Mouse (Mus musculus): Measurements from ENCODE around the gene Abca7. TPM values are rescaled to one million over a fixed set of nuclear protein-coding genes. Genes with fewer than 3 reads are reported as not detected.

Gene Abca7
- polyA plus RNA-seq, 1 experiment from 2014 or later, result 1.3 TPM

GRCm38 (mm10) chr10:80023758-80024157 lies 27.5 kb downstream of the Abca7 start:
- ATAC-seq (ENCODE audit: insufficient number of reproducible peaks, low FRiP score, low TSS enrichment, low read depth), result no peak
- 89% methylated on average over 5 of the region's 5 CpGs for WGBS

GRCm38 (mm10) chr10:80024229-80025043 lies 28.1 kb downstream of the Abca7 start:
- DNase-seq (ENCODE audit: low spot score), result no peak
- no peak for ATAC-seq (ENCODE audit: insufficient number of reproducible peaks, low FRiP score, low TSS enrichment, low read depth)
- Histone ChIP-seq H3K4me3 (ENCODE audit: low read depth, low read length) (no peak overlapping the region), H3K4me2 (ENCODE audit: low read depth, severe bottlenecking) (no peak overlapping the region), H3K36me3 (ENCODE audit: control insufficient read depth, insufficient read depth, low read length) (peaks cover 8% of the 10 kb centered on the region; the same call in 1 of the 2 replicates), H3K27me3 (ENCODE audit: control insufficient read depth, insufficient read depth, low read length) (no peaks in the 10 kb centered on the region), H3K27ac (replicated peaks; ENCODE audit: low read depth, low read length) (no peak overlapping the region), H3K9me3 (ENCODE audit: control insufficient read depth, low read length) (no peaks in the 10 kb centered on the region), H3K4me1 (ENCODE audit: control insufficient read depth, insufficient read depth, low read length) (peaks cover 4% of the 10 kb centered on the region), H3K9ac (ENCODE audit: low read length) (no peak overlapping the region)
- 80% methylated on average over 15 of the region's 15 CpGs for WGBS

More at GRCm38 (mm10) chr10:80023758-80024157, 27.5 kb downstream of the Abca7 start:
- no peaks in the 10 kb centered on the region for H3K9me3 ChIP-seq (ENCODE audit: control insufficient read depth, low read length)
- H3K36me3 ChIP-seq (ENCODE audit: control insufficient read depth, insufficient read depth, low read length), result peaks cover 7% of the 10 kb centered on the region; the same call in 1 of the 2 replicates
- no peaks in the 10 kb centered on the region for H3K27me3 ChIP-seq (ENCODE audit: control insufficient read depth, insufficient read depth, low read length)
- no peak overlapping the region for H3K4me2 ChIP-seq (ENCODE audit: low read depth, severe bottlenecking)
- H3K4me3 ChIP-seq (ENCODE audit: low read depth, low read length), result no peak overlapping the region
- no peak overlapping the region for H3K27ac ChIP-seq (replicated peaks; ENCODE audit: low read depth, low read length)
- H3K4me1 ChIP-seq (ENCODE audit: control insufficient read depth, insufficient read depth, low read length), result peaks cover 10% of the 10 kb centered on the region
- DNase-seq (ENCODE audit: low spot score), result no peak
- H3K9ac ChIP-seq (ENCODE audit: low read length), result no peak overlapping the region

GRCm38 (mm10) chr10:80025044-80025347 lies 28.7 kb downstream of the Abca7 start:
- WGBS, result 57% methylated on average over 4 of the region's 4 CpGs
- DNase-seq (ENCODE audit: low spot score) (no peak), ATAC-seq (ENCODE audit: insufficient number of reproducible peaks, low FRiP score, low TSS enrichment, low read depth) (no peak)
- H3K4me3 ChIP-seq (ENCODE audit: low read depth, low read length), result no peak overlapping the region
- no peak overlapping the region for H3K4me2 ChIP-seq (ENCODE audit: low read depth, severe bottlenecking)
- H3K27ac ChIP-seq (replicated peaks; ENCODE audit: low read depth, low read length), result no peak overlapping the region
- no peak overlapping the region for H3K9ac ChIP-seq (ENCODE audit: low read length)
- no peaks in the 10 kb centered on the region for H3K9me3 ChIP-seq (ENCODE audit: control insufficient read depth, low read length)
- H3K36me3 ChIP-seq (ENCODE audit: control insufficient read depth, insufficient read depth, low read length), result peaks cover 8% of the 10 kb centered on the region; the same call in 1 of the 2 replicates
- H3K27me3 ChIP-seq (ENCODE audit: control insufficient read depth, insufficient read depth, low read length), result no peaks in the 10 kb centered on the region
- H3K4me1 ChIP-seq (ENCODE audit: control insufficient read depth, insufficient read depth, low read length), result no peaks in the 10 kb centered on the region

GRCm38 (mm10) chr10:80025463-80025862 lies 29.2 kb downstream of the Abca7 start:
- no peaks in the 10 kb centered on the region for H3K4me1 ChIP-seq (ENCODE audit: control insufficient read depth, insufficient read depth, low read length)
- ATAC-seq (ENCODE audit: insufficient number of reproducible peaks, low FRiP score, low TSS enrichment, low read depth) (no peak), DNase-seq (ENCODE audit: low spot score) (no peak)
- H3K9me3 ChIP-seq (ENCODE audit: control insufficient read depth, low read length), result no peaks in the 10 kb centered on the region
- H3K27ac ChIP-seq (replicated peaks; ENCODE audit: low read depth, low read length), result no peak overlapping the region
- H3K4me3 ChIP-seq (ENCODE audit: low read depth, low read length), result no peak overlapping the region
- WGBS, result 79% methylated on average over 10 of the region's 10 CpGs
- no peak overlapping the region for H3K9ac ChIP-seq (ENCODE audit: low read length)
- no peaks in the 10 kb centered on the region for H3K27me3 ChIP-seq (ENCODE audit: control insufficient read depth, insufficient read depth, low read length)
- peaks cover 8% of the 10 kb centered on the region; the same call in 1 of the 2 replicates for H3K36me3 ChIP-seq (ENCODE audit: control insufficient read depth, insufficient read depth, low read length)
- no peak overlapping the region for H3K4me2 ChIP-seq (ENCODE audit: low read depth, severe bottlenecking)

- no peak for DNase-seq (ENCODE audit: low spot score)
- Histone ChIP-seq H3K27ac (replicated peaks; ENCODE audit: low read depth, low read length) (no peak overlapping the region), H3K4me2 (ENCODE audit: low read depth, severe bottlenecking) (no peak overlapping the region), H3K27me3 (ENCODE audit: control insufficient read depth, insufficient read depth, low read length) (no peaks in the 10 kb centered on the region), H3K9ac (ENCODE audit: low read length) (no peak overlapping the region), H3K36me3 (ENCODE audit: control insufficient read depth, insufficient read depth, low read length) (peaks cover 8% of the 10 kb centered on the region; the same call in 1 of the 2 replicates), H3K4me3 (ENCODE audit: low read depth, low read length) (no peak overlapping the region), H3K4me1 (ENCODE audit: control insufficient read depth, insufficient read depth, low read length) (no peaks in the 10 kb centered on the region), H3K9me3 (ENCODE audit: control insufficient read depth, low read length) (no peaks in the 10 kb centered on the region)
- 61% methylated on average over 12 of the region's 12 CpGs for WGBS
- no peak for ATAC-seq (ENCODE audit: insufficient number of reproducible peaks, low FRiP score, low TSS enrichment, low read depth)
Measured at GRCm38 (mm10) chr10:80025889-80026288, 29.6 kb downstream of the Abca7 start.

GRCm38 (mm10) chr10:80027681-80028520 lies 31.6 kb downstream of the Abca7 start:
- WGBS, result 71% methylated on average over 20 of the region's 20 CpGs
- Histone ChIP-seq H3K4me3 (ENCODE audit: low read depth, low read length) (no peak overlapping the region), H3K4me1 (ENCODE audit: control insufficient read depth, insufficient read depth, low read length) (no peaks in the 10 kb centered on the region), H3K9me3 (ENCODE audit: control insufficient read depth, low read length) (no peaks in the 10 kb centered on the region), H3K9ac (ENCODE audit: low read length) (no peak overlapping the region), H3K27me3 (ENCODE audit: control insufficient read depth, insufficient read depth, low read length) (no peaks in the 10 kb centered on the region), H3K36me3 (ENCODE audit: control insufficient read depth, insufficient read depth, low read length) (peaks cover 4% of the 10 kb centered on the region; the same call in 1 of the 2 replicates), H3K27ac (replicated peaks; ENCODE audit: low read depth, low read length) (no peak overlapping the region), H3K4me2 (ENCODE audit: low read depth, severe bottlenecking) (no peak overlapping the region)
- DNase-seq (ENCODE audit: low spot score) (no peak), ATAC-seq (ENCODE audit: insufficient number of reproducible peaks, low FRiP score, low TSS enrichment, low read depth) (no peak)

- no peaks in the 10 kb centered on the region for H3K4me1 ChIP-seq (ENCODE audit: control insufficient read depth, insufficient read depth, low read length)
- no peak for DNase-seq (ENCODE audit: low spot score)
- no peaks in the 10 kb centered on the region for H3K27me3 ChIP-seq (ENCODE audit: control insufficient read depth, insufficient read depth, low read length)
- peaks cover 4% of the 10 kb centered on the region; the same call in 1 of the 2 replicates for H3K36me3 ChIP-seq (ENCODE audit: control insufficient read depth, insufficient read depth, low read length)
- ATAC-seq (ENCODE audit: insufficient number of reproducible peaks, low FRiP score, low TSS enrichment, low read depth), result no peak
- H3K4me2 ChIP-seq (ENCODE audit: low read depth, severe bottlenecking), result no peak overlapping the region
- H3K9ac ChIP-seq (ENCODE audit: low read length), result no peak overlapping the region
- WGBS, result 93% methylated on average over 13 of the region's 13 CpGs
- no peaks in the 10 kb centered on the region for H3K9me3 ChIP-seq (ENCODE audit: control insufficient read depth, low read length)
- H3K27ac ChIP-seq (replicated peaks; ENCODE audit: low read depth, low read length), result no peak overlapping the region
- H3K4me3 ChIP-seq (ENCODE audit: low read depth, low read length), result no peak overlapping the region
Measured at GRCm38 (mm10) chr10:80028521-80028846, 32.2 kb downstream of the Abca7 start.

- Histone ChIP-seq H3K9ac (ENCODE audit: low read length) (no peak overlapping the region), H3K4me2 (ENCODE audit: low read depth, severe bottlenecking) (no peak overlapping the region), H3K9me3 (ENCODE audit: control insufficient read depth, low read length) (no peaks in the 10 kb centered on the region), H3K4me3 (ENCODE audit: low read depth, low read length) (no peak overlapping the region), H3K27ac (replicated peaks; ENCODE audit: low read depth, low read length) (no peak overlapping the region), H3K27me3 (ENCODE audit: control insufficient read depth, insufficient read depth, low read length) (no peaks in the 10 kb centered on the region), H3K4me1 (ENCODE audit: control insufficient read depth, insufficient read depth, low read length) (no peaks in the 10 kb centered on the region), H3K36me3 (ENCODE audit: control insufficient read depth, insufficient read depth, low read length) (peaks cover 5% of the 10 kb centered on the region; the same call in 1 of the 2 replicates)
- ATAC-seq (ENCODE audit: insufficient number of reproducible peaks, low FRiP score, low TSS enrichment, low read depth) (no peak), DNase-seq (ENCODE audit: low spot score) (no peak)
- 90% methylated on average over 9 of the region's 9 CpGs for WGBS
Measured at GRCm38 (mm10) chr10:80030191-80030590, 33.9 kb downstream of the Abca7 start.
